Mouse (Mus musculus) olfactory bulb, adult 2 months (tissue): ENCODE measurements at regions not wholly inside any gene's neighbourhood (a gene's known extent, or its start where the extent isn't known, plus 50 kb on each side); places are given as distances from the start of the nearest gene placed in this dataset.

Experiments used
- CTCF ChIP-seq: fragments of 200-500 bp; IDR thresholded peaks from 2 replicates; pipeline ENCODE4 v1.5.1; 2012; ENCODE audit warnings: low read depth, mild to moderate bottlenecking, low read length, moderate library complexity; ENCODE audit not compliant: insufficient read depth
- POLR2A ChIP-seq: fragments of 200-500 bp; IDR thresholded peaks from 2 replicates; pipeline ENCODE4 v1.6.1; 2012; ENCODE audit warnings: mild to moderate bottlenecking, low read depth, low read length, moderate library complexity; ENCODE audit not compliant: insufficient read depth

DNA sequence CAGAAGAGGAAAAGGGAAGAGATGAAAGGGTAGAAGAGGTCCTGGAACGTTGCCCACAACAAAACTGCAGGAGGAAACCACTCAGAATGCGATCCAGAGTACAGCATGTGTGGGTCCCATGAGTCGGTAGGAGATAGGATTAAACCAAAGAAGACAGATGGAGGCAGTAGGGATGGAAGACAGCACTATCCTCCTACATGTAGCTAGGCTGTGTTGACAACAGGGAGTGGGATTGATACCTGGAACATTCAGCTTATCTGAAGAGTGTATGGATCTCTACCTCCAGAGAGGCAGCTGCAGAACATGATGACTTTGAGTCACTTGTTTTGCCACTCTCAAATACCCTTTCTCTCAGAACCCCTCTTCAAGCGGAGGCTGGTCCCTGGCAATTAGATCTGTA lies 399.4 kb upstream of the Camk1g start:
- no peak for TF ChIP-seq CTCF
- no peak for TF ChIP-seq POLR2A
